Mouse (Mus musculus): ENCODE measurements around the gene Crisp2.

DNA sequence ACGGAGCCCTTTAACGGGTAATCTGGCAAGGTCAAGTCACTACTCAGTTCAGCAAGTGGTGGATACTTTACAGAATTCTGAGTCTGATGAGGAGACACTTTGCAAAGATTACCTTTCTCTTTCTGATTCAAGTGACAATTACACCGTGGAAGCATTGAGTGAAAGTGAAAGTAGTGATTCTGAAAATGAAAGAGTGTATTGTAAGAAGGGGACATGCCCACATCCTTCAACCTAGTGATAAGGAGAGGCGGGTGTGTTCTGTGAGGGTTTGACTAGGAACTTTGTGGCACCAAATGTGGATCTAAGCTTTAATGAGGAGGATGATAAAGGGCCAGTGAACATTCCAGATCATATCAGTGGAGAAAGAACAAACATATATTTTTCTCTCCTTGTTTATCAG is 43.1 kb downstream of the Crisp2 start:
- TF ChIP-seq CTCF (IDR thresholded peaks at IDR 0.05; ENCODE audit: low read depth, low read length): no peak
- TF ChIP-seq POLR2A (IDR thresholded peaks at IDR 0.05; ENCODE audit: insufficient read depth, low read length): no peak
- no peak for TF ChIP-seq EP300 (IDR thresholded peaks at IDR 0.05; ENCODE audit: insufficient read depth, low read depth, low read length)

Measured in ES-Bruce4 (cell line).